26 mouse cellular contexts compared by ENCODE assay signal in the genomic region with DNA sequence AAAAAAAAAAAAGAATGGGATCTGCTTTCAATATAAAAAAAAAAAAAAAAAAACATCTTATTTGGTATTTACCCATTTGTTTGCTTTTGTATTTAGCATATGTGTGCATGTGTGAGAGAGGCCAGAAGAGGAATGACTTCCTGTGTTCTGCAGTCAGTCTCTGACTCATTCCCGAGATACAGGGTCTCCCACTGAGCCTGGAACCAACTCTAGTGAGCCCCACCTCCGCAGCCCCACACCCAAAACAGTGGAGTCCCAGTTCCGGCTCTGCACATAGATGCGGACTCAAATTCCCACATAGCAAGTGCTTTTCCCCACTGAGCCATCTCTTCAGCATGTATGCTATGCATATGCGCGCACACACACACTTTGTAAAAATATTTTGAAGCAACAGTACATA.
"Had no signal": no experiment of that assay in that cellular context is flagged by ENCODE, and none has a peak within 500 bp of the region (broad histone marks: within the 10 kb centered on the region; RNA-seq: fewer than 3 reads in every experiment).

No protein-coding gene starts in this region.

- ATAC-seq: hindbrain, embryonic 16.5 days; inflammation-experienced regulatory T-cells, adult 6 months; intestine, embryonic 15.5 days; intestine, postnatal 0 days; liver, embryonic 12.5 days had no signal

- H3K36me3 ChIP-seq: heart, embryonic 10.5 days; heart, embryonic 13.5 days; heart, embryonic 15.5 days; hindbrain, embryonic 10.5 days; hindbrain, embryonic 12.5 days; intestine, embryonic 15.5 days; limb, embryonic 13.5 days; limb, embryonic 15.5 days; liver, embryonic 12.5 days had no signal

- H3K27ac ChIP-seq: gastrocnemius, adult 2 months; heart, embryonic 10.5 days; heart, embryonic 13.5 days; heart, embryonic 15.5 days; hindbrain, embryonic 10.5 days; hindbrain, embryonic 12.5 days; hindbrain, embryonic 14.5 days; intestine, embryonic 15.5 days; limb, embryonic 13.5 days; limb, embryonic 15.5 days; liver, embryonic 12.5 days; liver, embryonic 14.5 days had no signal

- H3K4me2 ChIP-seq: heart, embryonic 13.5 days; heart, embryonic 15.5 days; hindbrain, embryonic 12.5 days; hindbrain, embryonic 14.5 days; intestine, embryonic 15.5 days; limb, embryonic 13.5 days; limb, embryonic 15.5 days; liver, embryonic 12.5 days had no signal

- DNase-seq: gastrocnemius, adult 2 months; gastrocnemius, postnatal 10 days; gastrocnemius, postnatal 25 days; heart, adult 18-20 months; heart, postnatal 14 days; heart, postnatal 36 days; kidney, adult 18-20 months; kidney, adult 8-10 months; kidney, postnatal 10 days; kidney, postnatal 25 days; kidney, postnatal 4 days; left cerebral cortex, postnatal 4 days had no signal

- H3K4me3 ChIP-seq: gastrocnemius, adult 2 months; heart, embryonic 10.5 days; heart, embryonic 13.5 days; heart, embryonic 15.5 days; hindbrain, embryonic 10.5 days; hindbrain, embryonic 12.5 days; intestine, embryonic 15.5 days; limb, embryonic 13.5 days; limb, embryonic 15.5 days; liver, embryonic 12.5 days had no signal

- H3K9ac ChIP-seq: heart, embryonic 13.5 days; heart, embryonic 15.5 days; hindbrain, embryonic 12.5 days; hindbrain, embryonic 14.5 days; intestine, embryonic 15.5 days; limb, embryonic 13.5 days; limb, embryonic 15.5 days; liver, embryonic 12.5 days; liver, embryonic 14.5 days had no signal

- H3K9me3 ChIP-seq: heart, embryonic 10.5 days; heart, embryonic 13.5 days; heart, embryonic 15.5 days; hindbrain, embryonic 10.5 days; hindbrain, embryonic 12.5 days; intestine, embryonic 15.5 days; limb, embryonic 13.5 days; limb, embryonic 15.5 days; liver, embryonic 12.5 days had no signal

- H3K27me3 ChIP-seq: liver, embryonic 12.5 days had no signal

- H3K4me1 ChIP-seq: heart, embryonic 10.5 days; heart, embryonic 13.5 days; heart, embryonic 15.5 days; intestine, embryonic 15.5 days; liver, embryonic 12.5 days had no signal
